Mouse (Mus musculus) forebrain, embryonic 12.5 days (tissue): ENCODE measurements at regions not wholly inside any gene's neighbourhood (a gene's known extent, or its start where the extent isn't known, plus 50 kb on each side); places are given as distances from the start of the nearest gene placed in this dataset.

Experiments used
- ATAC-seq: fragments of 200-750 bp; cut with Nextera tagmentation; 2 replicates; pipeline ENCODE4 v1.8.0; 2017; ENCODE audit warnings: moderate TSS enrichment; ENCODE audit not compliant: low FRiP score
- H3K27ac ChIP-seq: fragments of 300-500 bp; sonication (generic); 2 replicates; pipeline ENCODE4 v1.5.1; 2016; ENCODE audit warnings: mild to moderate bottlenecking
- H3K27me3 ChIP-seq: fragments of 300-500 bp; sonication (generic); 2 replicates; pipeline ENCODE4 v1.6.1; 2016; ENCODE audit warnings: mild to moderate bottlenecking
- H3K36me3 ChIP-seq: fragments of 300-500 bp; sonication (generic); replicated peaks from 2 replicates; pipeline ENCODE4 v1.6.1; 2016; ENCODE audit warnings: mild to moderate bottlenecking
- H3K4me1 ChIP-seq: fragments of 300-500 bp; sonication (generic); 2 replicates; pipeline ENCODE4 v1.6.1; 2016
- H3K4me2 ChIP-seq: fragments of 300-500 bp; sonication (generic); 2 replicates; pipeline ENCODE4 v1.6.1; 2016; ENCODE audit warnings: mild to moderate bottlenecking, moderate library complexity
- H3K4me3 ChIP-seq: fragments of 300-500 bp; sonication (generic); replicated peaks from 2 replicates; pipeline ENCODE4 v1.5.1; 2016; ENCODE audit warnings: mild to moderate bottlenecking
- H3K9ac ChIP-seq: fragments of 300-500 bp; sonication (generic); 2 replicates; pipeline ENCODE4 v1.6.1; 2016; ENCODE audit warnings: mild to moderate bottlenecking
- H3K9me3 ChIP-seq: fragments of 300-500 bp; sonication (generic); 2 replicates; pipeline ENCODE4 v1.6.1; 2016
- WGBS: fragments of 180-500 bp; shearing (Covaris S2); methylation state at CpG from one replicate; pipeline ENCODE4 v1.1.7; 2016; 5-methylcytosine and 5-hydroxymethylcytosine counted together

DNA sequence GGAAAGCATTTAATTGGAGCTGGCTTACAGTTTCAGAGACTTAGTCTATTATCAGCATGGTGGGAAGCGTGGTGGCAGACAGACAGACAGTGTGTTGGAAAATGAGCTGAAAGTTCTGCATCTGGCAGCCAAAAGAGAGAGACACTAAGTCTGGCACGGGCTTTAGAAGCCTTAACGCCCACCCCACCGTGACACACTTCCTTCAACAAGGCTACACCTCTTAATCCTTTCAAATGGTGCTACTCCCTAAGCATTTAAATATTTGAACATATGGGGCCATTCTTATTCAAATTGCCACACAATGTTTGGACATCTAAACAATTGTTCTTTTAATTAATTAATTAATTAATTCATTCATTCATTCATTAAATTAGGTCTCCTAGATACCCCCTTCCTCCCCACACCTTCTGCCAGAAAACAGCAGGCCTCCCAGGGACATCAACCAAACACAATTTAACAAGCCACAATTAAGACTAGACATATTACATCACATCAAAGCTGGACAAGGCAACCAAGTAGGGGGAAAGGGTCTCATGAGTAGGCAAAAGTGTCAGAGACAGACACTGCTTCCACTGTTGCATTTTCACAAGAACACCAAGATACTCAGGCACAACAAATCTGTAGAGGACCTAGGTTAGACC is 135.4 kb upstream of the Ptbp2 start:
- Histone ChIP-seq H3K27ac (no peak overlapping the region), H3K27me3 (no peaks in the 10 kb centered on the region), H3K4me3 (no peak overlapping the region), H3K9ac (no peak overlapping the region), H3K4me2 (no peak overlapping the region), H3K36me3 (no peaks in the 10 kb centered on the region), H3K4me1 (no peaks in the 10 kb centered on the region), H3K9me3 (no peaks in the 10 kb centered on the region)
- 54% methylated on average over 4 of the region's 4 CpGs for WGBS
- peak; percentile 36; the same call in 1 of the 2 replicates for ATAC-seq

GRCm38 (mm10) chr3:119915984-119916865 is 132.0 kb upstream of the Ptbp2 start:
- no peak overlapping the region for H3K27ac ChIP-seq
- no peaks in the 10 kb centered on the region for H3K27me3 ChIP-seq
- H3K4me1 ChIP-seq = no peaks in the 10 kb centered on the region
- WGBS = 83% methylated on average over 4 of the region's 4 CpGs
- H3K9me3 ChIP-seq = no peaks in the 10 kb centered on the region
- H3K9ac ChIP-seq = no peak overlapping the region
- H3K4me2 ChIP-seq = no peak overlapping the region
- no peak for ATAC-seq
- no peaks in the 10 kb centered on the region for H3K36me3 ChIP-seq
- no peak overlapping the region for H3K4me3 ChIP-seq

GRCm38 (mm10) chr3:119911532-119911931 is 127.3 kb upstream of the Ptbp2 start:
- WGBS = 61% methylated on average over 8 of the region's 8 CpGs

DNA sequence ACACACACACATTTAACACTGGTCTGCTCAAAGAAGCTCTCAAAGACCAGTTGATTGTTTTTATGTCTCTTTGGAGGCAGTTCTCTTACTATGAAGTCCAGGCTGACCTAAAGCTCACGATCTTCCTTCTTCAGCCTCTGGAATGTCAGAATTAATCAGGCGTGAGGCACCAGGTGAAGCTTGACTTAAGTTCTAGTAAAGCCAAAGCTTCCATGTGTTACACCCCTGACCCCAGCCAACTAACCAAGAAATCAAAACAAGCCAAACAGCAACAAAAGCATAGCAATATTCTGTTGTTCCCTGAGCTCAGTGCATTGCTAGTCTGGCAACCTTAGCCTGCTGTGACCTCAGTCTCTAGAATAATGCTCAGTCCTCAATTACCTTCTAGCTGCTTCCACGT is 120.0 kb upstream of the Ptbp2 start:
- no peak for ATAC-seq
- no peak overlapping the region for H3K9ac ChIP-seq
- no peaks in the 10 kb centered on the region for H3K9me3 ChIP-seq
- no peaks in the 10 kb centered on the region for H3K36me3 ChIP-seq
- H3K27ac ChIP-seq = no peak overlapping the region
- H3K4me2 ChIP-seq = no peak overlapping the region
- no peaks in the 10 kb centered on the region for H3K27me3 ChIP-seq
- no peaks in the 10 kb centered on the region for H3K4me1 ChIP-seq
- 61% methylated on average over 3 of the region's 3 CpGs for WGBS
- H3K4me3 ChIP-seq = no peak overlapping the region

More at GRCm38 (mm10) chr3:119911532-119911931, 127.3 kb upstream of the Ptbp2 start:
- no peak overlapping the region for H3K4me2 ChIP-seq
- no peak overlapping the region for H3K27ac ChIP-seq
- no peaks in the 10 kb centered on the region for H3K4me1 ChIP-seq
- H3K4me3 ChIP-seq = no peak overlapping the region
- no peak overlapping the region for H3K9ac ChIP-seq
- no peak for ATAC-seq
- H3K9me3 ChIP-seq = no peaks in the 10 kb centered on the region
- no peaks in the 10 kb centered on the region for H3K36me3 ChIP-seq
- no peaks in the 10 kb centered on the region for H3K27me3 ChIP-seq

- Histone ChIP-seq H3K9me3 (no peaks in the 10 kb centered on the region), H3K27ac (no peak overlapping the region), H3K4me1 (peaks cover 26% of the 10 kb centered on the region), H3K27me3 (no peaks in the 10 kb centered on the region), H3K36me3 (no peaks in the 10 kb centered on the region), H3K9ac (no peak overlapping the region), H3K4me3 (no peak overlapping the region), H3K4me2 (no peak overlapping the region)
- 86% methylated on average over 3 of the region's 3 CpGs for WGBS
- no peak for ATAC-seq
These were observed 110.9 kb upstream of the Ptbp2 start for GRCm38 (mm10) chr3:119895141-119895540.

DNA sequence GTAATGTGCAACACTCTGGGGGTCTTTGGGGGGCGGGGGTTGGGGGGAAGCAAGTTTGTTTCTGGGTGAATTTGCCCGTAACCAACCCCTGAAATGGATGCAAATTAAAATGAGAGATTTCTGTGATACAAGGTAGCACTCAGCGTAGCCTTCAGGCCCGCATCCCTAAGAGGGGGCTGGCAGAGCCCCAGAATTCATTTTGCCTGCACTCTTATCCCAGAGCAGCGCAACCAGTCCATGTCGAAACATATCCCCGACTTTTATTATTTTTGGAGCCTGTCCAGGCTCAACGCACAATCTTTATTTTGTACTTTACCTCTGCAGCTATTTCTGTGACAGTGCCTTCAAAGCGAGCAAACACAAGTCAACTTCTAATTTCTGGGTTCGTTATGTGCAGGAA is 109.8 kb upstream of the Ptbp2 start:
- Histone ChIP-seq H3K9ac (no peak overlapping the region), H3K4me1 (peaks cover 26% of the 10 kb centered on the region), H3K36me3 (no peaks in the 10 kb centered on the region), H3K27ac (no peak overlapping the region), H3K4me2 (peak overlapping the region; percentile 54), H3K9me3 (no peaks in the 10 kb centered on the region), H3K27me3 (no peaks in the 10 kb centered on the region), H3K4me3 (peak overlapping the region; percentile 19; the same call in 1 of the 2 replicates)
- ATAC-seq = no peak
- 65% methylated on average over 10 of the region's 10 CpGs for WGBS

DNA sequence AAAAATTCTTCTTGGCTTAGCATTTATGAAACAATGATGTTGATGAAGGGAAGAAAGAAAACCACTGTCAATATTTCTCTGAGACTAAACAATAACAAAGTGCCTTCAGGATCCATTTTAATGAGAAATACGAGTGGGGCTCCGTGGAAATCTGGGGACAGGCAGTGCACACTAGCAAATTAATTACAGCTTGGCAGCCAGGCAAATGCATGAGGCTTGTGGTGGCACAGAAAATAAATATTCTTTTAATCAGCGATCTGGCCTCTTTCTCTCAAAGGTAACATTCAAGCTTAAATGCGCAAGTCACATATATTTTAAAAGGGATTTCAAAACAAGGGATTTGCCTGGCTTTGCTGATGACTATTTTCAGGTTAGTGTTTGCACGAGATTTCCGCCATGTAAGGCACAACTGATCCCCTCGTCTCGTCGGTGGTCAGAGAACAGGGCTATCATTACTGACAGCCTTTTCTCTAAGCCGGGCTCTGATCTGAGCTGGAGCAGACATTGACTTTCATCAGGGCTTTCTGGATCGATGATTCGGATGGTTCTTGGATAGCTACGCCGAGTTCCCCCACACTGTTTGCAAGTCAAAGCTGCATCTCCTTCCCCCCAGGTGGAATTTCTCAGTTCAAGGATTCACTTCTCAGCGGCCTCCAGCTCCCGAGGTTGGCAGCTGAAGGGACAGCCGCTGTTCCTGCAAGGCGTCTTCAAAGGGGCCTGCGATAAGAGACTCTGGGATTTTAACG is 109.1 kb upstream of the Ptbp2 start:
- Histone ChIP-seq H3K9me3 (no peaks in the 10 kb centered on the region), H3K4me3 (peak overlapping the region; percentile 19), H3K4me1 (peaks cover 26% of the 10 kb centered on the region), H3K36me3 (no peaks in the 10 kb centered on the region), H3K4me2 (peak overlapping the region; percentile 54), H3K27ac (peak overlapping the region; percentile 53; the same call in 1 of the 2 replicates), H3K9ac (no peak overlapping the region), H3K27me3 (no peaks in the 10 kb centered on the region)
- 10% methylated on average over 20 of the region's 20 CpGs for WGBS
- ATAC-seq = no peak

DNA sequence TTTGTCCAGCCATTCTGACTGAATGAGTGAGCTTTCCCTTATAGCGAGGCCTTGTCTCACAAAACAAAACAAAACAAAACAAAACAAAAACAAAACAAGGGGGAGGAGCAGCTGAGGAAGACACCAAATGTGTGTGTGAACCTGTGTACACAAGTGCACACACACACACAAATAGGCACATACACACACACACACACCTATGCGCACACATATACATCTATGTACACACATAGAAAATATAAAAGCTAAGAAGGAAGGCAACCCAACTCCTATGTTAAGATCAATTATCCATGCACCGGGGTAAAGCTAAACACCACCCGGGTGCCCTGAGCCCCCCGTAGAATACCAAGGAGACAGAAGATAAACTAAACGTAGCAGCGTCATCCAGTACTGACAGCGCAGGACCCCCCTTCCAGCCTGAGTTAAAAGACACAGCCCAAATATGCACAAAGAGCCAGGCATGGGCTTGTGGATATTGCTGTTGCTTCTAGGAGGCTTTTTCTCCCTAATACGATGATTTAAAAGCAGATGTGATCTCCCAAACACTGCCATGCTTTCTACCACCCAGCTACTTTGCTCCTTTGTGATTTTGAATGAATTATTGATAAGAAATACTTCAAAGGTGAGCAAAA is 108.4 kb upstream of the Ptbp2 start:
- 0 out of 2 replicates have a peak, but pooled peaks have one; percentile 3 for ATAC-seq

GRCm38 (mm10) chr3:119890911-119891310 is 106.6 kb upstream of the Ptbp2 start:
- H3K9ac ChIP-seq = no peak overlapping the region
- H3K36me3 ChIP-seq = no peaks in the 10 kb centered on the region
- H3K9me3 ChIP-seq = no peaks in the 10 kb centered on the region
- no peak overlapping the region for H3K4me3 ChIP-seq
- ATAC-seq = no peak
- no peak overlapping the region for H3K27ac ChIP-seq
- WGBS = 58% methylated on average over 4 of the region's 4 CpGs
- no peak overlapping the region for H3K4me2 ChIP-seq
- H3K4me1 ChIP-seq = peaks cover 24% of the 10 kb centered on the region
- no peaks in the 10 kb centered on the region for H3K27me3 ChIP-seq

More for the DNA sequence above, 108.4 kb upstream of the Ptbp2 start:
- Histone ChIP-seq H3K36me3 (no peaks in the 10 kb centered on the region), H3K4me1 (peaks cover 26% of the 10 kb centered on the region), H3K9ac (no peak overlapping the region), H3K27ac (no peak overlapping the region), H3K4me3 (no peak overlapping the region), H3K9me3 (no peaks in the 10 kb centered on the region), H3K4me2 (peak overlapping the region; percentile 54; the same call in 1 of the 2 replicates), H3K27me3 (no peaks in the 10 kb centered on the region)
- WGBS = 62% methylated on average over 9 of the region's 9 CpGs

DNA sequence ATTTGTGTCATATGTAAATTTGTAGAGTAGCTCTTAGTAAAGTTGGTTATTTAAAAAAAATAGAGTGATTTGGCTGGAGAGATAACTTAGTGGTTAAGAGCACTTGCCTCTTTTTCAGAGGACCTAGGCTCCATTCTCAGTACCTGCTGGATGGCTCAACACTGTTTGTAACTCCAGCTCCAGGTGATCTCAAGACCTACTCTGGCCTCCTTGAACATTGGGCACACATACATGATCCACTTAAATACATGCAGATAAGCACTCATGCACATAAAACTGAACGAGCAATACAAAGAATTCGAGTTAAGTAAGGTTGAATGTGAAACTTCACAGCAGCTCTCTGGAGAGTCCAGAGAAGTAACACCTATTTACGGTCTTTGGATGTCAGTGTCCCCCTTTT is 104.2 kb upstream of the Ptbp2 start:
- H3K9ac ChIP-seq = no peak overlapping the region
- H3K27me3 ChIP-seq = no peaks in the 10 kb centered on the region
- H3K4me1 ChIP-seq = peaks cover 10% of the 10 kb centered on the region
- H3K4me3 ChIP-seq = no peak overlapping the region
- no peak for ATAC-seq
- H3K4me2 ChIP-seq = no peak overlapping the region
- H3K9me3 ChIP-seq = no peaks in the 10 kb centered on the region
- WGBS = 88% methylated on average over 3 of the region's 3 CpGs
- no peak overlapping the region for H3K27ac ChIP-seq
- no peaks in the 10 kb centered on the region for H3K36me3 ChIP-seq

GRCm38 (mm10) chr3:119876395-119876794 is 92.1 kb upstream of the Ptbp2 start:
- 53% methylated on average over 5 of the region's 5 CpGs for WGBS
- 0 out of 2 replicates have a peak, but pooled peaks cover 4% of the 10 kb centered on the region for H3K9me3 ChIP-seq
- H3K9ac ChIP-seq = no peak overlapping the region
- H3K4me1 ChIP-seq = no peaks in the 10 kb centered on the region
- no peaks in the 10 kb centered on the region for H3K27me3 ChIP-seq
- no peak overlapping the region for H3K4me3 ChIP-seq
- 0 out of 2 replicates have a peak, but pooled peaks have one; percentile 6 for ATAC-seq
- H3K27ac ChIP-seq = no peak overlapping the region
- no peaks in the 10 kb centered on the region for H3K36me3 ChIP-seq
- H3K4me2 ChIP-seq = no peak overlapping the region

- Histone ChIP-seq H3K4me3 (no peak overlapping the region), H3K9ac (no peak overlapping the region), H3K27ac (no peak overlapping the region), H3K4me2 (no peak overlapping the region), H3K27me3 (no peaks in the 10 kb centered on the region), H3K36me3 (no peaks in the 10 kb centered on the region), H3K4me1 (no peaks in the 10 kb centered on the region), H3K9me3 (0 out of 2 replicates have a peak, but pooled peaks cover 4% of the 10 kb centered on the region)
- ATAC-seq = no peak
- WGBS = 63% methylated on average over 1 of the region's 1 CpGs
These were observed 90.8 kb upstream of the Ptbp2 start for GRCm38 (mm10) chr3:119875061-119875460.
